Mouse (Mus musculus) lung, embryonic 16.5 days (tissue): ENCODE results near the gene Arfip1. TPM values are rescaled to one million over a fixed set of nuclear protein-coding genes. Genes with fewer than 3 reads are reported as not detected.

ENCODE experiments used
- ATAC-seq: fragments of 200-750 bp; cut with Nextera tagmentation; 2 replicates; pipeline ENCODE4 v1.8.0; 2017; ENCODE audit warnings: low read depth, mild to moderate bottlenecking, moderate library complexity
- H3K27ac ChIP-seq: fragments of 300-500 bp; sonication (generic); 2 replicates; pipeline ENCODE4 v1.5.1; 2014; ENCODE audit warnings: mild to moderate bottlenecking, control low read depth, low read length
- H3K27me3 ChIP-seq: fragments of 300-500 bp; sonication (generic); 2 replicates; pipeline ENCODE4 v1.6.1; 2014; ENCODE audit warnings: low read depth, low read length, mixed read lengths; ENCODE audit not compliant: control insufficient read depth, insufficient read depth
- H3K36me3 ChIP-seq: fragments of 300-500 bp; sonication (generic); 2 replicates; pipeline ENCODE4 v1.6.1; 2014; ENCODE audit warnings: low read length; ENCODE audit not compliant: control insufficient read depth, insufficient read depth
- H3K4me1 ChIP-seq: fragments of 300-500 bp; sonication (generic); replicated peaks from 2 replicates; pipeline ENCODE4 v1.6.1; 2014; ENCODE audit warnings: low read length, mixed read lengths; ENCODE audit not compliant: control insufficient read depth, insufficient read depth
- H3K4me2 ChIP-seq: fragments of 300-500 bp; sonication (generic); 2 replicates; pipeline ENCODE4 v1.6.1; 2014; ENCODE audit warnings: low read depth, low read length, control low read depth
- H3K4me3 ChIP-seq: fragments of 300-500 bp; sonication (generic); 2 replicates; pipeline ENCODE4 v1.5.1; 2014; ENCODE audit warnings: mild to moderate bottlenecking, low read length, control low read depth
- H3K9ac ChIP-seq: fragments of 300-500 bp; sonication (generic); 2 replicates; pipeline ENCODE4 v1.6.1; 2014; ENCODE audit warnings: low read length, control low read depth
- H3K9me3 ChIP-seq: fragments of 300-500 bp; sonication (generic); 2 replicates; pipeline ENCODE4 v1.6.1; 2016; ENCODE audit warnings: low read length; ENCODE audit not compliant: control insufficient read depth
- whole genome bisulfite sequencing: fragments of 180-500 bp; shearing (Covaris S2); extraction: QIAGEN DNeasy Blood & Tissue Kit; methylation state at CpG from one replicate; pipeline ENCODE4 v1.1.7; 2014; 5-methylcytosine and 5-hydroxymethylcytosine counted together
- polyA plus RNA-seq: library from polyadenylated mRNA; unstranded; fragments of >200 nt; fragmentation: Nextera tagmentation; extraction: Ambion mirVana; gene quantifications from 2 replicates; pipeline ENCODE4 v1.2.1, GENCODE M21; 2015

Gene Arfip1
- polyA plus RNA-seq, 1 experiment from 2014 or later, result 65.6 TPM

- no peak for ATAC-seq
- 63% methylated on average over 6 of the region's 6 CpGs for WGBS
- H3K9ac ChIP-seq, result no peak overlapping the region
Measured at GRCm38 (mm10) chr3:84512774-84513515, 69.5 kb downstream of the Arfip1 start.

GRCm38 (mm10) chr3:84505193-84505592 lies 77.2 kb downstream of the Arfip1 start:
- no peaks in the 10 kb centered on the region for H3K9me3 ChIP-seq
- no peak for ATAC-seq
- no peak overlapping the region for H3K9ac ChIP-seq
- no peaks in the 10 kb centered on the region for H3K27me3 ChIP-seq
- H3K27ac ChIP-seq, result no peak overlapping the region
- no peak overlapping the region for H3K4me2 ChIP-seq
- H3K36me3 ChIP-seq, result peaks cover 4% of the 10 kb centered on the region; the same call in 1 of the 2 replicates
- H3K4me1 ChIP-seq, result peaks cover 7% of the 10 kb centered on the region; the same call in 1 of the 2 replicates
- H3K4me3 ChIP-seq, result no peak overlapping the region
- 80% methylated on average over 4 of the region's 4 CpGs for WGBS

More at GRCm38 (mm10) chr3:84512774-84513515, 69.5 kb downstream of the Arfip1 start:
- Histone ChIP-seq H3K4me2 (no peak overlapping the region), H3K36me3 (no peaks in the 10 kb centered on the region; the same call in 1 of the 2 replicates), H3K27me3 (no peaks in the 10 kb centered on the region), H3K4me1 (no peaks in the 10 kb centered on the region), H3K9me3 (no peaks in the 10 kb centered on the region), H3K27ac (no peak overlapping the region), H3K4me3 (no peak overlapping the region)

DNA sequence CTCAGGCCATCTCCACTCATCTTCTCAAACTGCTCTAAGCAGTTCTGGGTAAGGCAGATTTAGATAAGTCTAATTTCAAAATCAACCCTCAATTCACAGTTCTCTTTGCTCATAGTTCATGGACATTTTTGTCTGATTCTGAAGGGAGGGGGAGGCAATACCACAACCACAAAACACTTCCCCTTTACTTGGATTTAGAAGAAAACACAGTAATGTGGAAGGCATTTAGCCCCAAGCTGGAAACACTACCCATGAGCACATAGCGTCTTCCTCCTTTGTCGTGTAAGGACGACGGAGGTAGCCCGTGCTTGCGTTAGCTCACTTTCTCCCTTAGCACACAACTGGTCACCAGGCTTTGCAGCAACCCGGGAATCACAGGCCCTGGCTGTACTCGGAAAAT lies 78.1 kb downstream of the Arfip1 start:
- ATAC-seq, result no peak
- Histone ChIP-seq H3K36me3 (peaks cover 4% of the 10 kb centered on the region; the same call in 1 of the 2 replicates), H3K27ac (no peak overlapping the region), H3K9me3 (no peaks in the 10 kb centered on the region), H3K9ac (no peak overlapping the region), H3K4me3 (no peak overlapping the region), H3K4me2 (no peak overlapping the region), H3K27me3 (no peaks in the 10 kb centered on the region), H3K4me1 (peaks cover 7% of the 10 kb centered on the region; the same call in 1 of the 2 replicates)
- 86% methylated on average over 8 of the region's 8 CpGs for WGBS

GRCm38 (mm10) chr3:84502101-84502500 lies 80.3 kb downstream of the Arfip1 start:
- Histone ChIP-seq H3K27me3 (no peaks in the 10 kb centered on the region), H3K36me3 (peaks cover 4% of the 10 kb centered on the region; the same call in 1 of the 2 replicates), H3K4me3 (no peak overlapping the region), H3K9me3 (no peaks in the 10 kb centered on the region), H3K9ac (no peak overlapping the region), H3K4me1 (peaks cover 7% of the 10 kb centered on the region; the same call in 1 of the 2 replicates), H3K27ac (no peak overlapping the region), H3K4me2 (no peak overlapping the region)
- WGBS, result 82% methylated on average over 2 of the region's 2 CpGs
- no peak for ATAC-seq

DNA sequence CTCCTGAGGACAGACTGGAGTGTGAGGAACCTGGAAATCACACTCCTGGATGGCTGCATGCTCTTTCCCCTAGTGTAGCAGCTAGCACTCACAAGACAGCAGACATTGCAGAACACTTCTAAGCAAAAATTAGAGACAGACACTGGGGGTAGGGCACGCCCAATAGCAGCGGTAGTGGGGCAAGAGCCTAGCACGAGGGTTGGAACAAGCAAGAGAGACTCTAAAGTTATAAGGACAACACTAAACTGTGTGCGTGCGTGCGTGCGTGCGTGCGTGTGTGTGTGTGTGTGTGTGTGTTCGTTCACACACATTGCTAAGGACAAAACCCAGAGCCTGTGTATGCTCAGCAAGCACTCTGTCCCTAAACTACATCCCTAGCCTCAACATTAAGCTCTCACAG lies 81.9 kb downstream of the Arfip1 start:
- Histone ChIP-seq H3K4me1 (peaks cover 7% of the 10 kb centered on the region; the same call in 1 of the 2 replicates), H3K4me3 (no peak overlapping the region), H3K27me3 (no peaks in the 10 kb centered on the region), H3K9ac (no peak overlapping the region), H3K4me2 (no peak overlapping the region), H3K9me3 (no peaks in the 10 kb centered on the region), H3K36me3 (peaks cover 9% of the 10 kb centered on the region), H3K27ac (no peak overlapping the region)
- WGBS, result 73% methylated on average over 10 of the region's 10 CpGs
- no peak for ATAC-seq

DNA sequence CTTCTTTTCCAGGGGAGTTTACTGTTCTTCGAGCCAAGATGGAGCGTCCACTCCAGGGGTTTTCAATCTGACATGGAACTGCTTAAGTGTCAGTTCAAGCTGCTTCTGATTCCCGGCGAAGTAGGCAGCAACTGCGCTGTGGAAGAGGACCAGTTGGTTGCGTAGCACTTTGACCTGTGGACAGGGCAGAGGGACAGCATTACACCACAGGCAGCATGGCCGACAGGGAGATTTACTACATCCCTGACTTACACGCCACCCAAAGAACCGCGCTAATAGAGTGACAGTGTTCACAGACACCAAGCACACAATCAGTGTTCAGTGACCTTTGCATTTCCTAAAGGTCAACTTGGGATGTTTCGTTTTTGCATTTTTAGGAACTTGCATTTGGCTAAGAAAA lies 84.7 kb downstream of the Arfip1 start:
- 86% methylated on average over 11 of the region's 11 CpGs for WGBS

DNA sequence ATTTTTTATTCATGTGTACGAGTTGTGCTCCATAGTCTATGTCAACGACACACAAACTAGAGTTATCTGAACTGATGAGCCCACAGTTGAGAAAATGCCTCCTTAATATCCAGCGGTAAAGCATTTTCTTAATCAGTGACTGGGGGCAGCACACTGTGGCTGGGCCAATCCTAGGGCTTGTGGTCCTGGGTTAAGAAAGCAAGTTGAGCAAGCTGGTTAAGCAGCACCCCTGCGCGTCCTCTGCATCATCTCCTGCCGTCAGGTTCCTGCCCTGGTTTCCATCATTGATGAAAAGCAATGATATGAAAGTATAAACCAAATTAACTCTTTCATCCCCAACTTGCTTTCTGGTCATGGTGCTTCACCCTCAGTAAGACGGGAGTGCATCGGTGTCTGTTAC lies 89.8 kb downstream of the Arfip1 start:
- H3K9me3 ChIP-seq, result no peaks in the 10 kb centered on the region
- no peak overlapping the region for H3K9ac ChIP-seq
- peaks cover 5% of the 10 kb centered on the region; the same call in 1 of the 2 replicates for H3K36me3 ChIP-seq
- no peak overlapping the region for H3K4me3 ChIP-seq
- peaks cover 12% of the 10 kb centered on the region for H3K4me1 ChIP-seq
- H3K4me2 ChIP-seq, result no peak overlapping the region
- 82% methylated on average over 8 of the region's 8 CpGs for WGBS
- H3K27me3 ChIP-seq, result no peaks in the 10 kb centered on the region
- no peak for ATAC-seq
- H3K27ac ChIP-seq, result 0 out of 2 replicates have a peak overlapping the region, but pooled peaks have one; percentile 25

More for the DNA sequence above, 84.7 kb downstream of the Arfip1 start:
- no peak overlapping the region for H3K9ac ChIP-seq
- H3K9me3 ChIP-seq, result no peaks in the 10 kb centered on the region
- H3K4me2 ChIP-seq, result no peak overlapping the region
- ATAC-seq, result no peak
- peaks cover 11% of the 10 kb centered on the region for H3K4me1 ChIP-seq
- no peak overlapping the region for H3K27ac ChIP-seq
- no peaks in the 10 kb centered on the region for H3K27me3 ChIP-seq
- H3K36me3 ChIP-seq, result peaks cover 5% of the 10 kb centered on the region; the same call in 1 of the 2 replicates
- no peak overlapping the region for H3K4me3 ChIP-seq

DNA sequence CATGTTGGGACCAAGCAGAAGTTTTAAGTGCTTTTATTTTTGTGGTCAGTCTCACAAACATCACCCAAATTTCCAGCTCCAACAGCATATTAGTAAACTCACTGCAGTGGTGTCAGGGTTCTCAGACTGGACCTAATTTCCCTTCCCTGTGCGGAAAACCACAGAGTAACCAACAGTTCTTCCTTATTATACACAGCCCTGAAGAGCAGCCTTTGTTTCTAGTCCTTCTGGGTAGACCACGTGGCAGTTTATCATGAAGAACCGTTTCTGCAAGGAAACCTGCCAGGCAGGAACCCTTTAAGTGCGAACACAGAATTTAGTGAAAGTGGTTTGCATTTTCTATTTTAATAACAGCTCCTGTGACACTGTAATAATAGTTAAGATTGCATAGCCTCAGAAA lies 90.3 kb downstream of the Arfip1 start:
- Histone ChIP-seq H3K4me1 (peaks cover 12% of the 10 kb centered on the region), H3K36me3 (peaks cover 5% of the 10 kb centered on the region; the same call in 1 of the 2 replicates), H3K9ac (no peak overlapping the region), H3K27me3 (no peaks in the 10 kb centered on the region), H3K27ac (peak overlapping the region; percentile 30; the same call in 1 of the 2 replicates), H3K9me3 (no peaks in the 10 kb centered on the region), H3K4me2 (no peak overlapping the region), H3K4me3 (no peak overlapping the region)
- 51% methylated on average over 4 of the region's 4 CpGs for WGBS
- peak; percentile 53 for ATAC-seq

DNA sequence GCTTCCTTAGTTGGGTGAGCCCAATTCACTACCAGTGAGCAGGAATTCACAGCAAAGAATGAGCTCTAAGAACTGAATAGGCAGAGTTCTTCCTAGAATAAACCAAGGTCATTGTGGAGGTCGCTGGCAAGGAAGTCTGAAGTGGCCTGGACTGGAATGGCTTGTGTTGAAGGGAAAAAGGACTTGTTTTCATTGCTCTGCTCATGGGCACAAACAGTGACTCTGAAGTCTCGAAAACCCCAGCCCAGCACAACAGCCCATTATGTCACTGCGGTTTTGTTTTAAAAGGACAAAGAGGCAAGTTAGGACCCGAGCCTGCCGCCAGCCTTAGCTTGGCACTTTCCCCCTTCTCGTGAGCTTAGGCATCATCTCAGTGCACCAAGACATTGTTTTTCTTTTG lies 93.7 kb downstream of the Arfip1 start:
- H3K4me2 ChIP-seq, result no peak overlapping the region
- H3K9me3 ChIP-seq, result no peaks in the 10 kb centered on the region
- H3K36me3 ChIP-seq, result no peaks in the 10 kb centered on the region
- no peak overlapping the region for H3K27ac ChIP-seq
- H3K4me3 ChIP-seq, result no peak overlapping the region
- 62% methylated on average over 6 of the region's 6 CpGs for WGBS
- ATAC-seq, result no peak
- no peaks in the 10 kb centered on the region for H3K27me3 ChIP-seq
- no peak overlapping the region for H3K9ac ChIP-seq
- H3K4me1 ChIP-seq, result peaks cover 3% of the 10 kb centered on the region
